Mouse (Mus musculus) megakaryocyte progenitor cell, adult 5-6 weeks (primary cell): ENCODE measurements around the gene Scn4a. TPM values are rescaled to one million over a fixed set of nuclear protein-coding genes. Genes with fewer than 3 reads are reported as not detected.

Experiments
- ATAC-seq: replicated peaks from 2 replicates; pipeline ENCODE4 v1.8.0; 2016; ENCODE audit warnings: mild to moderate bottlenecking, moderate TSS enrichment, inconsistent platforms; ENCODE audit not compliant: poor library complexity
- total RNA-seq, 2 experiments: library from RNA; stranded (forward) in 1 of 2; stranded (reverse) in 1 of 2; fragments of 157-497, 149-512 nt in 1 of 2; fragments of 200-1000 nt in 1 of 2; gene quantifications; 2 replicates each; pipeline versions ENCODE4 v1.2.3 to v1.2.4; 2015 to 2017

Gene Scn4a
- total RNA-seq, 2 experiments from 2014 or later: not detected

- no peak for ATAC-seq
Observed at GRCm38 (mm10) chr11:106317801-106318200, 35.3 kb downstream of the Scn4a start.

DNA sequence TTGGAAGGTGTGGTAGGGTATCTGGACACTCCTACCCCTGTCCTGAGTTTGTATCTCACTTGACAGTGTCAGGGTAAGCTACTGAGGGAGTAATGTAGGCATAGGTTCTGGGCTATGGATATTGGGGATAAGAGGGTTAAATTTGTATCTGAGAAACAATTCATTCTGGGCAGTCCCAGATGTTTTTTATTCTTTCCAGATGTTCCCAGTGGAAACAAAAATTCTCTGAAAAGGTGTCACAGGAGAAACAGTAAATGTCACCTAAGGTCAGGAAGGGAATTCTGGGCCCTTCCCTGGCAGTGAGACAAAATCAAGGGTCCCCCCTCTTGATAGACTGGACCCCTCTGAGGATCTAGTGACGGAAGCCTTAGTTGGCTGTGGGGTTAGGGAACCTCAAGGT, 36.7 kb downstream of the Scn4a start:
- no peak for ATAC-seq

- peak; percentile 41 for ATAC-seq
Observed at GRCm38 (mm10) chr11:106314333-106314812, 38.7 kb downstream of the Scn4a start, which contains the start of gene Cd79b. Cd79b (minus strand) TSS chr11:106314762.

- ATAC-seq: peak; percentile 57
Observed at GRCm38 (mm10) chr11:106313533-106313932, 39.6 kb downstream of the Scn4a start.

GRCm38 (mm10) chr11:106310123-106310522, 43.0 kb downstream of the Scn4a start:
- no peak for ATAC-seq

DNA sequence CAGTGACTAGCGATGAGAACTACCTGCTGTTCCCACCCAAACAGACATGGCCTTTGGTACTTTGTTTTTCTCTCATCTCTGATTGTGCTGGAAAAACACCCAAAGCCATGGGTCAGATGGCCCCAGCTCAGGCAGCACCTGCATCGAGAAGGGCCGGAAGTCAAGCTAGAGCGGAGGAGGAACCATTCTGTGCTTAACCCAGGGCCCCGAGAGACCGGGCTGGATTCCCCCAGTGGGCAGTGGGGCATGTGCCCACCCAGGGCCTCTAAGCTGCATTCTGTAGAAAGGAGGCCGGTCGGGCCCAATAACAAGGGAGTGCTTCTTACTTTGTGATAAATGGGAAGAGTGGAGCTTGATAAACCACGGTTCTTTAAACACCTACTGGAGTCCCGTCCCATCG, 44.9 kb downstream of the Scn4a start:
- no peak for ATAC-seq

DNA sequence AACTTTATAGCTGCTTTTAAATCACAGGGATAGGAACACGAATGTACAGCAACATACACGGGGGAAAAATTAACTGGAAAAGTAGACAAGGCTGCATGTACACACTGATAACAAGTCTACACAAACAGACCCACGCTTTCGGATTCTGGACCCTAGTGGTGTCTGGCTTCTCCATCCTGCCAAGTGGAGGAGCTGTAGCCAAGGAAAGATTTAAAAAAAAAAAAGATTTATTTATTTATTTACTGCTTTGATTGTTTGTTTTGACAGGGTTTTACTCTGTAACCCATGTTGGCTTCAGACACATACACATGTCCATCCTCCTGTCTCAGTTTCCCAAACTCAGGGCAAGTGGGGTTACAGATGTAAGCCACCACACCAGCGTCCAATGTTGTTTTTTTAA, 45.7 kb downstream of the Scn4a start:
- no peak for ATAC-seq

DNA sequence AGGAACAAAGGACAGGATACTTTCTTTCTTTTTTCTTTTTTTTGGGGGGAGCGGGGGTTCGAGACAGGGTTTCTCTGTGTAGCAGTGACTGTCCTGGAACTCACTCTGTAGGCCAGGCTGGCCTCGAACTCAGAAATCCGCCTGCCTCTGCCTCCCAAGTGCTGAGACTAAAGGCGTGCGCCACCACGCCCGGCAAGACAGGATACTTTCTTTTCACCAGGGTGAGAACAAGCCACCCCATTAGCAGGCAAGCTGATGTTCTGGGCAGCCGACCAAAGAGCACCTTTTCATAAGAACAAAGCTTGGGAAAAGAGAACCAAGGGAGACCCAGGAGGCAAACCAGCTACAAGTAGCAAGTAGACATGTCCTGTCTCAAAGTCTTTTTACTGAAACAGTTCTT, 46.3 kb downstream of the Scn4a start:
- ATAC-seq: no peak

DNA sequence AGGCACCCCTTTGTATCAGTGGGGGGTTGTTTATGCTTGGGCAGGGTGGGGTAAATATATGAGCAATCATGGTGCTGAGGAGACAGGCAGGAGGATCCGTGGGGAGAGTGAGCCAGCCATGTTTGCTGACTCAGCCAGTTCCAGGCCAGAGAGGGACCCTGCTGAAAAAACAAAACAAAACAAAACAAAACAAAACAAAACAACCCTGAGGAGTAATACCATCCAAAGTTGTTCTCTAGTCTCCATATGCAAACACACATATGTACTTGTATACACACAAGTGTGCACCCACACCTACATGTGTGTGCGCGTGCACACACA, 47.1 kb downstream of the Scn4a start:
- no peak for ATAC-seq

DNA sequence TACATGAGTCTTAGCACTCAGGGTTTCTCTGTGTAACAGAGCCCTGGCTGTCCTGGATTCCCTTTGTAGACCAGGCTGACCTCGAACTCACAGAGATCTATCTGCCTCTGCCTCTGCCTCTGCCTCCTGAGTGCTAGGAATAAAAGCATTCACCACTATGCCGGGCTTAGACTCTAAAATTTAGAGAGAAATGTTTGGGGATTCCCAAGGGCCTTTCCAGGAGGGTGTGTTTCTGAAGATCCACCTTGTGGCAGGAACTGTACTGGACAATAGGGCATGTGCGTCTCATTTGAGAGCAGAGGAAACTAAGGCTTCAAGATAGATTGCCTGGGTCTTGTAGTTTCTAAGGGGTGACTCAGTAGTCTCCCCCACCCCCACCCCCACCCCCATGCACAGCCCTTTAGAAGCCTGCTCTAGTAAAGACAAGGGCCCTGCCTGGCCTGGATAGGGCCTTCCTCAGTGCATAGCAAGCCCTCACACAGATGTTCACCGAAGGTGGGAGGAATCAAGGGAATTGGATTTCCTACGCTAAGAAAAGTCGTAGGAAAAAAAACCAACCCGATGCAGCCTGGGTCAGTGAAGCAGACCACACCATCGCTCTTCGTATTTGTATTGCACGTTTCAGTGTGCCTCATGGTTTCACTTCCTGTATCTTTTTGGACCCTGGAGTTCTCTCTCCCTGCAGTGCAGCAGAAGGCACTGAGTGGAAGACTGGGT, 47.6 kb downstream of the Scn4a start:
- peak; percentile 73 for ATAC-seq

DNA sequence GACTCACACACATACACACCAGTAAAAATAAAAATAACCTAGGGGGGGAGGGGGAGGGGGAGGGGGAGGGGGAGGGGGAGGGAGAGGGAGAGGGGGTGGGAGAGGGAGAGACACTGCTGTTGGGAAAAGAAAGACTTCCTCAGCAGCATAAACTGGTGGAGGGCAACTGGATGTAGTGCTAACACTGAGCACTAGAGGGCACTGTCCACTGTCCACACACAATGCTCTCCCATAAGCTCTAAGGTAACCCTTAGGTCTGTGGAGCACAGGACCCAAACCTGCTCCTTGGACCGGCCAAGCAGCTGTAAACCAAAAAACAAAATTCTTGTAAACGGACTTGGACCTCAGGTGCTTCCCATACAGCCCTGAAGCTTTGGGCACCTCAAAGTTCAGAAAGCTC, 50.5 kb downstream of the Scn4a start:
- peak; percentile 96 for ATAC-seq

GRCm38 (mm10) chr11:106301765-106302164, 51.3 kb downstream of the Scn4a start, which contains the start of gene Gh:
Gh (minus strand) TSS chr11:106301865.
- no peak for ATAC-seq

DNA sequence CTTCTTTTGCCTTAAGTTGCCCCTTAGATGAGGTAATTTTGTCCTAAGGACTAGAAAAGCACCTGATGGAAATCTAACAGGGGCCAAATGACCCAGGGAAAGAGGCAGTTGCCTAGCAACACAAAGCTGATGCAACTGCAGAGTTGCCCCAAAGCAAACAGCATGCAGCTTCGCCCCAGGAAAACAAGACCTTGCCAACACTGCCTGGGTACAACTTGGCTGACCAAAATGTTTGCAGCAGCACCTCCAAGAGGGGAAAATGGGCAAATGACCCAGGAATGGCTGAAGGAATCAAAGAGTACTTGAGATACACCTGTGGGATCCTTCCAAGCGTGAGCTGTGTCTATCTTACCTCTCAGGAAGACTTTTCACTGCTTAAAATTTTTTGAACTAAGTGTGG, 61.2 kb downstream of the Scn4a start:
- ATAC-seq: no peak

- ATAC-seq: no peak
Observed at GRCm38 (mm10) chr11:106290376-106290775, 62.7 kb downstream of the Scn4a start.

GRCm38 (mm10) chr11:106289369-106289768, 63.7 kb downstream of the Scn4a start:
- peak; percentile 69 for ATAC-seq

GRCm38 (mm10) chr11:106286987-106287386, 66.1 kb downstream of the Scn4a start:
- no peak for ATAC-seq

DNA sequence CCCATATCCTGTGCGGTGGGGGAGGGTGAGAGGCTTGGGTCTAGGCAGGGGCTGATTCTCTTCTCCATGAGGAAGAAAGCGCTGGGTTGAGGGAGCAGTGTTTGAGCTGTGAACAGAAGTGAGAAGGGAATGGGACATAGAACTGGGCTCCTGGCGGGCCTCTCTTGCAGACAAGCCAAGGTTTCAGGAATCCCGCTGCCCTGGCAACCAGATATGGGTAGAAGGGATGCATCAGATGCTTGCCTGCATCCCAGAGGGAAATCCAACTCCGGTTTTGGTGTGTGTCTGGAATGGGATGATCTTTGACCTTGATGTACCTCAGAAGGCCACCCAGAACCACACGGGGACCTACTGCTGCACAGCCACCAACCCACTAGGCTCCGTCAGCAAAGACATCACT, 66.9 kb downstream of the Scn4a start:
- no peak for ATAC-seq

- ATAC-seq: no peak
Observed at GRCm38 (mm10) chr11:106284126-106284525, 69.0 kb downstream of the Scn4a start.

GRCm38 (mm10) chr11:106283371-106283770, 69.7 kb downstream of the Scn4a start:
- no peak for ATAC-seq

GRCm38 (mm10) chr11:106282452-106282851, 70.6 kb downstream of the Scn4a start:
- ATAC-seq: no peak

DNA sequence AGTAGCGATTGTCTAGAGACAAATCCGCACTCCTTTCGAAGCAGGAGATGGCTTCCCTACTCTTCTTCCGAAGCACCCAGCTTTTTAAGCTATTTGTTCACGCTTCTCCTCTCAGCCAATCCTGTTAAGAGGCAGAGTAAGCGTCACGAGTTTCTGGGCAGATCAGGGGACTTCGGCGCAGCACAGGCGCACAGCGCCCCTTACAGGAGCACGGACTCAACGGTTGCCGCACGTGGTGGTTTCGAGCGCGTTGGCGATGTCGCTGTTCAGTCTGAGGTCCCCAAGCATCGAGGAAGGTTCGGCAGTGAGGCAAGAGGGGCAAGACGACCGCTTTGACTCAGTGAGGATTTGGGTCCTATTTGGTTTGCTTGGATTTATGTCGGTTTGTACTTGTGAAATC, 76.6 kb downstream of the Scn4a start, which contains the start of gene Tcam1:
TSS of gene Tcam1 (plus strand) at position 219 of the 400 bp plus-strand sequence.
- ATAC-seq: peak; percentile 71

DNA sequence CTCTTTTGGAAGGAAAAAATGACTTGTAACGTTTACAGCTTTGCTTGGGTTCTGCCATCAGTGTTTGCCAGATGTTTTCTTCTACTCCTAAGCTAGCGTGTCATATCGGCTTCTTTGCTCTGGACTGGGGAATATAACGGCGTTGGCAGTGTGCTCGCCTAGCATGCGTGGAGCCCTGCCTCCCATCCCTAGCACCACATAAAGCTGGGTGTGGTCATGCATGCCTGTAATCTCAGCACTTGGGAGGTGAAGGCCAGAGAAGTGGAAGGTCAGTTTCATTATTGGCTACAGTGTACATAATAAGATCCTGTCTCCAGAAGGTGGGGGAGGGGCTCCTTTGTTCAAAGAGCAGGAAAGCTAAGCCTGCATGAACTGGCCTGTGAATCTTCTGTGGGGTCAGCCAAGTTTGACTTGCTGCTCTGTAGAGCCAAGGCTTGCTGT, 78.1 kb downstream of the Scn4a start:
- ATAC-seq: no peak

DNA sequence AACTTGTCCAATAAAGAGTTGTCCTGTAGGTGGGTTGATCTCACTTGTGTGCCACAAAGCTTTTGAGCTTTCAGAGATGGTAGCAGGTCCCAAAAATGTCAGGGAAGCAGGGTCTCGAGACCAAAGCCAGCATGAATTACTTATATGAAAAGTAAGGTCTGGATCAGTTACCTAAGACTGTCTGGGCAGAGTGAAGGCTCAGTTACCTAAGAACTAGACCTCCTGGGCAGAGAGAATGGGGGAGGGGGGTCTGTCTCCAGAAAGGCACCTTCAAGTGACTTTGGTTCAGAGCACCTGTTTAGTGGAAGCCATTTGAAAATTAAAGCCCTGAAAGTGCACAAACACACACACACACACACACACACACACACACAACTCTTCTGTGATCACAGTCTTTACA, 78.7 kb downstream of the Scn4a start:
- no peak for ATAC-seq
